Mouse (Mus musculus) forelimb bud, embryonic 11.5 days (tissue): ENCODE measurements around the gene Lingo3.
"Not testable (repeated sequence)": the region's sequence is repeated elsewhere in the genome, so short reads cannot be mapped to it uniquely, and the experiment has no call there.

ENCODE experiments used
- DNase-seq: peaks from one replicate; pipeline ENCODE4 v3.0.0-alpha.2; 2012; ENCODE audit warnings: low read depth, low spot score

Gene Lingo3

DNA sequence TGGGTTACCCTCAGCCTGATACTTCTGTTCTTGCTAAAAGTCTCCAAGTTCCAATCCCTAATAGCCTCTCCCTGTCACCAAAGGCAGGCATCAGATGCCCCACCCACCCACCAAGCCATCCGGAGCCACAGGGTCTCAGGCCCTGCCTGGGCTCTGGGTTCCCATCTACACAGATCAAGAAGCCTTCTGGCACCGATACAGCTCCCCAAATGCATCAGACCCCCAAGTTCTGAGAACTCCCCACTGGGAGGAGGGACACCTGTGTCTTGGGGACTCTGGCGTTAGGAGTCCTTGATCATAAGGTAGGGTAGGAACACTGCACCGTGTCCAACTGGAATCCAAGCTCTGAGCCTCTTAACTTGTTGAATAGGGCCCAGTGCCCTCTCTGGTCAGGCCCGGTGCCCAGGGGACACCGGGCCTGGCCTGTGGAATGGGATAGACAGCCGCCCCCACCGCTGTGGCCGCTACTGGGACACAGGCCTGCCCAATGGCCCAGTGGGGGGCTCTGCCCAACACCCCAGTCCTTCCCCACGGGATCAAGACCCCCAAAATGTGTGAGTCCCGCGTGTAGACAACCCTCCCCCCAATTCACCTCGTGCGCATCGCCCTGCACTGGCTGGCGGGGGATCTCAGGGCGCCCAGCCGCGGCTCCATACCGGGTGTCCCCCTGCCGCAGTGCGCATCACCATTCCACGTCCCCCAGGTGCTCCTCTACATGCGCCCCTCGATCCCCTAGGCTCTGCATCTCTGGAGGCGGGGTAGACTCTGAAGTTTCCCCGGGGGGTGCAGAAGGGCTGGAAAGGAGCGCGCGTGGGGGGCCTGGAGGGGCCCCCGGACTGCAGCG lies 530 bp downstream of the Lingo3 start:
- DNase-seq = no peak

DNA sequence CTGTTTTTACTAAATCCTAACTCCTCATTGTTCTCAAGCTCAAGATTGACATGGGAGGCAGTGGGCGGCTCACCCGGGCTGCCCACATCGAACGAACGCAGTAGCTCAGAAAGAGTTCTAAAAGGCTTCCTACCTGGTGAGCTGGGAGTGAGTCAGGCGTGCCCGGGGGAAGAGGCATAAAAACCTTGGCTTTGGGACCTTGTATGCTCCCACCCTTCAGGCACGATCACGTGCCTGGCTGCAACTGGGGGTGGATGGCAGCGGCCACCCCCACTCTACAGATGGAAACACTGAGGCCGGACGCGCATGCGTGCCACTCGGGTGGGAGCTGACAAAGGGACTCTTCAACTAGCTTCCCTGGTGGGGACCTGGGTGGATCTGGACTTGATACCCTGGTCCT lies 1.5 kb downstream of the Lingo3 start:
- DNase-seq = no peak

DNA sequence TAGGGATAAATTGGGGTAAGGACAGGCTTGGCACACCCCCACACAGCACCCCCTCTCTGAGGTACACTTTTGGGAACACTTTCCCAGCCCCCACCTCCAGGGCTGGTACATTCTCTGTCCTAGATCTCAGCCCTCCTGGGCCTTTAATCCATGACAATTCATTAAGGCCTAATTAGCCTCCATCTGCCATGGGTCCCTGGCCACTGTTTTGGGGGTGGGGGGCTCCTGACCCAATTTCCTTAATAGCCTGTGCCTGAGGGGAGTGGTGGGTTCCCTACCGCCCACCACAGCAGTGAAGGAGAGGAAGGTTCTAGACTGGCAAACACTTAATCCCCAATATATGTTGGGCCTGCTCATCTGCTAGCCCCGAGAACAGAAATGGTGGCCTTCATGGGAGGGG lies 2.2 kb downstream of the Lingo3 start:
- no peak for DNase-seq

DNA sequence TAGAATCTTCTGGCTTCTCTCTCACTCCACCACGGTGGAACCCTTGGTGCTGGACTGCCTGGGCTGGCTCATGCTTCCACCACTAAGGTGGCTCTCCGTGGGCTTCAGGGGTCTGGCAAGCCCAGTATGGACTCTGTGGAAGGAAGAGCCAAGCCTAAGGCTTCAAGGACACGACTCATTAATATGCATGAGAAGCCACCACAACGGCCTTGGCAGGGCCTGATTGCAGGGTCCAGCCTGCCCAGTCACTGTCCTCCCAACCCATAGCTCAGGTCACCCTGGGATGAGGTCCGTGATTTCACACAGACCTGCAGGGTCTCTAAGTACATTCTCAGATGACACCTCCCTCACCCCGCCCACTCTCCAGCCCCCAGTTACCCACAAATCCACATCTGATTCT lies 4.0 kb downstream of the Lingo3 start:
- no peak for DNase-seq

DNA sequence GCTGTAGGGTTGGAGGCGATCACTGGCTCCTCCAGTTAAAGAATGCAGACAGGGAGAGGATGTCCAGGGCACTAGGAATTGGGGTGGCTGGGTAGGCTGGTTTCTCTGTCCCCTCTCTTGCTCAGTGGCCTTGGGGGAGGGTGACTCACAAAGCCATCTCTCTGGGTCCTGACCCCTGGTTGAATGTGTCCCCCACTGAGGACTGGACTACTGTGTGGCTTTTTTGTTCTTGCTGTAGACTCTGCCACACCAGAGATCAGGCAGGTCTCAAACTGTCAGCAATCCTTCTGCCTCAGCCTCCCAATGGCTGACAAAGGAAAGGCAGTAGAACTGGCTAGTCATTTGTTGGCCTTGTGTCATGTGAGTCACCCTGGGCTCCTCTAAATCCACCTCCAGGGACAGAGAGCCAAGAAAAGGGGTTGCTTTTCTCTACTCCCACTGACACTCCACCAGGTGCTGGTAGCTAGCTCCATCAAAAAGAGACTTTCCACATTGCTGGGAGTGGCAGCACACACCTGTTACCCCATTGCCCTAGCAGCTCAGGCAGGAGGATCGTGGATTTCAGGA lies 5.4 kb downstream of the Lingo3 start:
- no peak for DNase-seq

DNA sequence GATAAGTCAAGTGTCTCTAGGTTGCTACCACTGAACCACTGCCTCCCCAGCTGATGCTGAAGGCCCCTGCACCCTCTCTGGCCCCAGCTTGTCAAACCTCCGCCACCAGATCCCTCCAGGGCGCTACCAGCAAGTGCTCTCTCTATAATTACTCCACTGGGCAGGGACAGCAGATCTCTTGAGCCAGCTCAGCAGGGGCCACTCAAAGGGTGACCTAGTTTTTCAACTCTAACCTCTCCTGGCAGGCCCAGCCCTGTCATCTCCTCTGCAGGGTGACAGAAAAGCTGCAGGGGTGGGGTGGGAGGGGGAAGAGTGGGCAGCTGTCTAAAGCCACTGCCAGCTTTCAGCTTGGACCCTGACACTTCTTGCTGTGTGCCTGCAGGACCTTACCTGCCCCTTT lies 6.0 kb downstream of the Lingo3 start:
- no peak for DNase-seq

DNA sequence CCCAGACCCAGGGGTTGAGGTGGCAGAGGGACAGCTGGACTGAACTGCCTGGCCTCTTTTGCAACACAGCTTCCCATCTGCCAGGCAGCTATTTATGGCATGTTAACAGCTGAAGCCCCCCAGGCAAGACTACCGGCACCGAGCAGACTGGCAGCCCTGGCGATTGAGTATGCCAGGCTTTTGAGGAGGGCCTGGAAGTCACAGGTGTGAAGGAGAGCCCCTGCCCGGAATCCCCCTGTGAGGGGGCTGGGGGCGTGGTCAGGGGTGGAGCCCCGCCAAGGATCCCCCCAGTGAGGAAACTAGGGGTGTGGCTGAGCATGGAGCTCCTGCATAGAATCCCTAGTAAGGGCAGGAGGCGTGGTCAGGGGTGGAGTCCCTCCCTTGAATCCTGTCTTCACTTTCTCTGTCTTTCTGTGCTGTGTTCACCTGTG lies 6.9 kb downstream of the Lingo3 start:
- no peak for DNase-seq

DNA sequence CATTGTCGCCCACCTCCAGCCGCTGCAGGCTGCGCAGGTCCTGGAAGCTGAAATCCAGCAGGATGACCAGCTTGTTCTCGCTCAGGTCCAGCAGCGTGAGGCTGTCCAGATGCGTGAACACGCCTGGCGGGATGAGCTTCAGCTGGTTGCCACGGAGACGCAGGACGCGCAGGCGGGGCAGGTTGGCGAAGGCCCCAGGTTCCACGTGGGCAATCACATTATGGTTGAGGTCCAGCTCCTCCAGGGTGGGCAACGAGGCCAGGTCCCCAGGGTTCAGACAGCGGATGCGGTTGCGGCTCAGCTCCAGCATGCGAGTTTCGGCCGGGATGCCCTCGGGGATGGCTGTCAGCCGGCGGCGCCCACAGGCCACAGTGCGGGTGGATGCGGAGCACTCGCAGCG lies 8.2 kb downstream of the Lingo3 start:
- no peak for DNase-seq

DNA sequence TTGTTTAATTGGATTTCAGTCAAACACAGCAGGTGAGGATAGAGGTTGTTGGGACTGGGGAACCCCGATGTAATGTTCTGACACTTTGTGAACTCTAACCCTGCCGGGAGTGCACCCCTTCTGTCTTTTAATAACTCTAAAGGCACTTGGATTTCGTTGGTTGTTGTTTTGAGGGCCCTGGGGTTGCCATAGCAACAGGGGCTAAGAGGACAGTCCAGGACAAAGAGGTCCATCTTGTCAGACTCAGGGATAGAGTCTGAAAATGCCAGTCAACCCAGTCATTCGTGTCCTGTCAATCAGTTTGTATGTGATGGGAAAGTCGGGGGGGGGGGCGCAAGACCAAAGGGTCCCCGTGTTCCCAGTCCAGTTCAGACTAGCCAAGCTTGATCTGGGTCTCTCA lies 11.0 kb downstream of the Lingo3 start:
- DNase-seq = no peak

DNA sequence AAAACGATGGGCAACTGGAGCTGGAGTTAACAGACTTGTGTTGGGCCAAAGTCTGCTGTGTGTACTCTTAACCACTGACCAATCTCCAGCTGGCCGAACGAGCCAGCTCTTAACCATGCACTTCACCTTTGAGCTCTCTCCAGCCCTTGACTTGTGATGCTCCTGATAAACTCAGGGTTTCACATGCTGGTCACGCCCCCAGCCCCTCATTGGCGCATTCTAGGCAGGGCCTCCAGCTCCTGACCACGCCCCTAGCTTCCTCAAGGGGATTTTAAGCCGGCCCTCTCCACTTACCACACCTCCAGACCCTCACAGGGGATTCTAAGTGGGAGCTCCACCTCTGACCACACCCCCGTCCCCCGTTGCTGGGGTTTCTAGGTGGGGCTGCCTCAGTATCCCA lies 12.7 kb downstream of the Lingo3 start:
- peak; percentile 72 for DNase-seq

DNA sequence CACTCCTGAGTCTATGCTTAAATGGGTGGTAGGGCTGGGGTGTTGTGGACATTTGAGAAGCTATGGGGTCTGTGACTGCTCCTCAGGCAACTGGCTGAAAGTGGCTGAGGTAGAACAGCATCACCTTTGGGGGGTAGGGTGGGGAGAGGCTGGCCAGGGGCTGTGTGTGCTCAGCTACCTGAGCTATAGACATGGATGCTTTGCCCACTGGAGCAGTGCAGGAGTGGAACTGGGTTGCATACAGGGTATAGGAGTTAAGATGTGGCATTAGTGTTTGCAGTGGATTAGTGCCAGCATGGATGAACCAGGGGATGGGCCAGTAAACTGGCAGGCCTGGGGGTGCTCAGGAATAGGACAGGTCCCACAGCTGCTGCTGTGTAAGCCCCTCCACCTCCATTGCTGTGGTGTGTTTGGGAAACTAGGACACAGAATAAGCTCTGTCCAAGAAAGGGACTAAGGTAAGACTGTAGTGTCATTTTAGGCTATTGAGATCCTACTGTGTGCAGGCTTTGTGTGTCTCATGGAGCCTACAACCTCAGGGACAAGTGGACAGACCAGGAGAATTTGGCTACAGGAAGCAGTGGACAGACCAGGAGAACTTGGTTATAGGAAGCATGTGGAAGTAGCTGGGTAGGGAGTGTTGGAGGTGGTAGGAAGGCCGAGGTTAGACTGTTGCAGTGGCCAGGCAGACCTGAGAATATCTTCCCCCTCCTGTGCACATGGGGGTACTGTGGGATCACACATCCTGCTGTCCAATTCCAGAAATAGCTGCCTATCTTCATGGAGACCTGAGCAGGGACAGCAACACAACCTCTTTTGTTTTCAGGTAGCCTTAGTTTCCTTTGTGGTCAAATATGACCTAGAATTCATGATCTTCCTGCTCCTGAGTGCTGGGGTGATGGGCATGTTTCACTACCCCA lies 14.2 kb downstream of the Lingo3 start:
- DNase-seq = no peak

DNA sequence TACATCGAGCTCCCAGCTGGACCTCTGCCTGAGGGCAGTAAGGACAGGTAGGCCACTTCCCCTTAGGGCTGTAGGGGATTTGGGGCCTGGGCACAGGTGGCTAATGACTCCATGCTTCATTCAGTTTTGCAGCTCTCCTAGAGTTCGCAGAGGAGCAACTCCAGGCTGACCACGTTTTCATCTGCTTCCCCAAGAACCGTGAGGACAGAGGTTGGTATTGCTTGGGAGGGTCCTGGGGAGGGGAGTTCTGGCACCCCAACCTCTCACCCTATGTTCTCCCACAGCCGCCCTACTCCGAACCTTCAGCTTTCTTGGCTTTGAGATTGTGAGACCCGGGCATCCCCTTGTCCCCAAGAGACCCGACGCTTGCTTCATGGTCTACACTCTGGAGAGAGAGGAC lies 15.3 kb downstream of the Lingo3 start:
- not testable (repeated sequence) for DNase-seq

DNA sequence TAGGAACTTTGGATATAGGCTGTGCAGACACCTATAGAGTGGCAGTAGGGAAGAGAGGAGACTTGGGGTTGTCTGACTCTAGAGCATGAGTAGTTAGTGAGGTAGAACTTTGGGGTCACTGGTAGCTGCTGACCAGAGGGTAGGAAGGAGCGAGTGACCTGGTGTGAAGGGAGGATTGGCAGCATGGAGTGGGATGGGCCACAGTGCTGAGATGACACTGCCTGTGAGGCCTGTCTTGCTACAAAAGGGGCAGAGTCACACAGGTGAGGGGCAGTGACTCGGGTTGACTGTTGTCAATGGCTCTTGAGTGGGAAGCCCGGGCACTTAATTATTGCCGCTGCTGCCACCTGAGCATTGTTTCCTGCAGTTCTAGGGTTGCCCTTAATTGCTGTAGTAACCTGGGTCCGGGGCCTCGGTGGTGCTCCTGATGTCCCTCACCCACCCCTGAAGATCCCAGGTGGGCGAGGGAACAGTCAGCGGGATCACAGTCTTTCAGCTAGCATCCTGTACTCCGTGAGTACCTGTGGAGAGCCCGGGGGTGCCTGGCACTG lies 15.9 kb downstream of the Lingo3 start:
- no peak for DNase-seq

DNA sequence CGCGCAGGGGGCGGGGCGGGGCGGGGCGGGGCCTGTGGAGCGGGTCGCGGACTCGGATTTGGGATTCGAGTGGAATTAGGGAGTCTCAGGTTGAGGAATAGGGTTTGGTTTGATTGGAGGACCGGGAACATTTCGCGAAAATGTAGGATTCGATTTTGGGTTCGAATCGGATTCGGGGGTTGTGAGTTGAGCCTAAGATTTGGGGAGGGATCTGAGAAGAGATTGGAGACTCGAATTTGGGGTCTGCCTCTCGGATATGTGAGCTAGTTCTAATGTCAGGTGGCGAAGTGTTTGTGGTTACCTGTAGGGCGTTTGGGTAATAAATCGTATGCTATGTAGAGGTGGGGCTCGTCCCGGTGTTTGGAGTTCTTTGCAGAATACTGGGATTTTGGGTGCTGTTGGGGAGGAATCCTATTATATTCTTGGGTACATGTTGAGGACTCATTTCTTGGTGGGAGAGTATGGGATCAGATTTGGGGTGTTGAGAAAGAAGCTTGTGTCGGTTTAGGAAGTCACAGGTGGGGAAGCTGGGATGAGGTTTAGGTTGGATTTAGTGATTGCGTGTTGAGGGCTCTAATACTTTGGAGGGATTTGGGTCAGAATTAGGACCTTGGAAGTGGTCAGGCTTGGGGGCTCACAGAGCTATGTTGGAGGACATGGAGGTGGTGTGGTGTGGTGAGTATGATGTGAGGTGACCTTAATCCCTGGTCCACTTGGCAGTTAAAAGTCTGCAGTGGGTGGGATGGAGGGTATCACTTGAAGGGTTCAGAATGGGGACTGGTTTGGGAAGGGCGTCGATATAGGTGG lies 16.6 kb downstream of the Lingo3 start:
- no peak for DNase-seq

DNA sequence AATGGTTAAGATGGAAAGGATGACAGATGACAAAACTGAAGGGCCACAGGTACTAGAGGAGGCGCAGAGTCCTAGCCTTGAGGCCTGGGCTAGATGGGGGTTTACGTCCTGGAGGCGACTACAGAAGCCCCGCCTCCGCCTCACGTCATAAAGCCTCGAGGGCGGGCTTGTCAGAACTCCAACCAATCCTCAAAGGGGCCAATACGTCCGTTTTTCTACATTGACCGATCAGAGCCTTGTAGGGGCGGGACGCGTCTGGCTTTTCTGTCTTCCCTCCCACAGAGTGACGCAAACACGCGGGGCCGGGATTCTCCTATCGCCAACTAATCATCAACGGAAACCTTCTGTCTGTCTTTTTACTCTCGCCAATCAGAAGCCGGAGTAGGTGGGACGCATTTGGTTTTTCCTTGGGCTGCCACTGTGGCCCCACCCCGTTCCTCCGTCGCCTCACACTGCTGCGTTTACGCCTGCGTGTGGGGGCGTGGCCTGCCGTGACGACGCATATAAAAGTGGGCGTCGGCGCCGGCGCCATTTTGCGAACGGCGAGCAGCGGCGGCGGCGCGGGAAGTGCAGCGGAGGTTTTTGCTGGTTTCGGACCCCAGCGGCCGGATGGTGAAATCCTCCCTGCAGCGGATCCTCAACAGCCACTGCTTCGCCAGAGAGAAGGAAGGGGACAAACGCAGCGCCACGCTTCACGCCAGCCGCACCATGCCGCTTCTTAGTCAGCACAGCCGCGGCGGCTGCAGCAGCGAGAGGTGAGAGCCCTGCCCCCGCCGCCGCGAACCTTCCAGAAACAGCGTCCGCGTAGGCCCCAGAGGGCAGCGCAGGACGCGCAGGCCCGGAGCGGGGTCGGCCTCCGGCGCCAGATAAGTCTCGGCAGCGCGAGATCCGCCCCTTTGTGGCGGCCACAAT lies 17.4 kb downstream of the Lingo3 start, which contains the start of gene Oaz1:
Gene Oaz1 (plus strand): TSS at position 506 of the 912 bp plus-strand sequence.
- DNase-seq = peak; percentile 100

DNA sequence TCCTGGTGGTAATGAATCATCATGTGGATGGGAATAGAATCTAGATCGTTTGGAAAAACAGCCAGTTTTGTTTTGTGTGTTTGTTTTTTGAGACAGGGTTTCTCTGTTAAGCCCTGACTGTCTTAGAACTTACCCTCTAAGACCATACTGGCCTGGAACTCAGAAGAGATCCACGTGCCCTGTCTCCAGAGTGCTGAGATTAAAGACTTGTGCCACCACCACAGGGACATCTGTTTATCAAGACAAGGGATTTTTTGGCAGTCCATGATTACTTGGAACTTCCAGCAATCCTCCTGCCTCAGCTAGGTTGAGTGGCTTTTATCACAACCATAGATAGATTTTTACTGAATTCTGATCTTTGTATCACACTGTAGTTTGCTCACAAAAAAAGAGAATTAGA lies 19.0 kb downstream of the Lingo3 start:
- no peak for DNase-seq

DNA sequence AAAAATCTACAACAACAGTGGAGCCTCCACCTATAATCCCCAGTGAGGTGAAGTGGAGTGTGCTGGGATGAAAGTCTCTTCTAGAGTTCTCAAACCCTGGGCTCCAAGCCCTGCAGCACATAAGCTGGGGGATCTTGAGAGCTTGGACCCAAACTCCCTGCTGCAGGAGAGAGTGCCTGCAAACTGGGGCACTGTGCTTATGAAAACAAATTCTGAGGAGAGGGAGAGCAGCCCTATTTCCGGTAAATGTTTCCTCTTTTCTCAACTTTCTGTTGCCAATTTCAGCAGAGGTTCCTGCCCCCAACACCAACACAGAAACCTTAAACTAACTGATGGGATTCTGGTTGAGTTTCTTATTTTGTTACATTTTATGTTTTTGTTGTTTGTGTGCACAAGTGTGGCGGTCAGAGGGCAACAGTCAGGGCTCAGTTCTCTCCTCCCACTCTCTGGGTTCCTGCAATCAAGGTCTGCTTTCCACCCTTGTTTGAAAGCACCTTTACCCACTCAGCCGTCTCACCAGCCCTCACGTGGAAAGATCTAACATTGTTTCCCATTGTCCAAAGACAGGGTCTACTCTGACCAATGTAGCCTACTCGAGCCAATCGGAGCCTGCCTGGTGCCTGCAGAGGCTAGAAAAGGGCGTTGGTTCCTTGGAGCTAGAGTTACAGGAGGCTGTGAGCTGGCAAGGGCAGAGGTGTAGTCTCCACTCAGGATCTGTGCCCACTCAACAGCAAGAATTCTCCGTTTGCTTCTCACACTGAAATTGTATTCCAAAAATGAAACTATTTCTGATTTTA lies 19.8 kb downstream of the Lingo3 start:
- no peak for DNase-seq

DNA sequence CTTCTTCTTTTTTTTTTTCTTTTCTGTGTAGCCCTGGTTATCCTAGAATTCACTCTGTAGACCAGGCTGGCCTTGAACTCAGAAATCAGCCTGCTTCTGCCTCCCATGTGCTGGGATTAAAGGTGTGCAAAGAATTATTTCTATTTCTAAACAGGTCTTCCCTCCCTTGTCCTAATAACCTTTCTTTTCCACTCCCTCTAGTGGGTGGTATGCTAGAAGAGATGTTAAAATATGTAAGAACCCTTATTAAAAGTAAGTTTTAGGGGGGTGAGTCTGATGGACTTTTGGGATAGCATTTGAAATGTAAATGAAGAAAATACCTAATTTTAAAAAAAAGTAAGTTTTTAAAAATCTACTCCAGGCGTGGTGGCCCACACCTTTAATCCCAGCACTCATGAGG lies 20.5 kb downstream of the Lingo3 start:
- no peak for DNase-seq

DNA sequence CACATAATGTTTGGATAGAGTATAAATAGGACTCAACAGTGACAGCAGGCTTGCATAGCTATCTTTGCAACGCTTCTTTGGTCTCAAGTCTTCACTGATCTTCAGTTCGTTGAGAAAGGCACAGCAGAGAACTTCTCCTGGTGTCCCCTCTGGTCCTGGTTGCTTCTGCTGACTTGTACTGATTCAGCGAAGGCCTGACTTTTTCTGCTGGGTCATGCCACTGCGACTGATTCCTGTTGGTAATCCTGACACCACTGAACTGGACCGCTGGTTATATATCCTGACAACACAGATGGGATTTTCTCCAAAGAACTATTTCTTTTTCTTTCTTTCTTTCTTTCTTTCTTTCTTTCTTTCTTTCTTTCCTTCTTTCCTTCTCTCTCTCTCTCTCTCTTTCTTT lies 21.3 kb downstream of the Lingo3 start:
- no peak for DNase-seq
